Mouse (Mus musculus) heart, postnatal 0 days (tissue): Measurements from ENCODE around the gene Cdk5r1. TPM values are rescaled to one million over a fixed set of nuclear protein-coding genes. Genes with fewer than 3 reads are reported as not detected.

Source experiments
- ATAC-seq: fragments of 200-750 bp; cut with Nextera tagmentation; 2 replicates; pipeline ENCODE4 v1.8.0; 2017; ENCODE audit warnings: low read depth, moderate number of reproducible peaks, moderate library complexity; ENCODE audit not compliant: insufficient read depth
- DNase-seq: peaks from one replicate; pipeline ENCODE4 v3.0.0-alpha.2; 2016; ENCODE audit warnings: low spot score
- H3K27ac ChIP-seq: fragments of 300-500 bp; sonication (generic); 2 replicates; pipeline ENCODE4 v1.5.1; 2014; ENCODE audit warnings: low read depth, mild to moderate bottlenecking
- H3K27me3 ChIP-seq: fragments of 300-500 bp; sonication (generic); 2 replicates; pipeline ENCODE4 v1.6.1; 2014; ENCODE audit warnings: low read length, mixed read lengths; ENCODE audit not compliant: control insufficient read depth, insufficient read depth
- H3K36me3 ChIP-seq: fragments of 300-500 bp; sonication (generic); replicated peaks from 2 replicates; pipeline ENCODE4 v1.6.1; 2014; ENCODE audit warnings: low read length, mixed read lengths; ENCODE audit not compliant: control insufficient read depth, insufficient read depth
- H3K4me1 ChIP-seq: fragments of 300-500 bp; sonication (generic); 2 replicates; pipeline ENCODE4 v1.6.1; 2014; ENCODE audit warnings: antibody characterized with exemption; ENCODE audit not compliant: control insufficient read depth, insufficient read depth
- H3K4me2 ChIP-seq: fragments of 300-500 bp; sonication (generic); 2 replicates; pipeline ENCODE4 v1.6.1; 2014; ENCODE audit warnings: low read depth, mild to moderate bottlenecking, low read length, moderate library complexity
- H3K4me3 ChIP-seq: fragments of 300-500 bp; sonication (generic); 2 replicates; pipeline ENCODE4 v1.5.1; 2014; ENCODE audit warnings: low read depth, low read length
- H3K9ac ChIP-seq: fragments of 300-500 bp; sonication (generic); replicated peaks from 2 replicates; pipeline ENCODE4 v1.6.1; 2014; ENCODE audit warnings: low read depth, low read length, mixed read lengths
- H3K9me3 ChIP-seq: fragments of 300-500 bp; sonication (generic); replicated peaks from 2 replicates; pipeline ENCODE4 v1.6.1; 2016; ENCODE audit warnings: low read length; ENCODE audit not compliant: control insufficient read depth
- CTCF ChIP-seq: IDR thresholded peaks from 2 replicates; pipeline ENCODE4 v1.5.1; 2016; ENCODE audit warnings: antibody characterized with exemption, control low read depth, low read depth
- EP300 ChIP-seq: IDR thresholded peaks from 2 replicates; pipeline ENCODE4 v1.6.1; 2016; ENCODE audit warnings: antibody characterized with exemption, low read depth
- whole genome bisulfite sequencing: fragments of 180-500 bp; shearing (Covaris S2); extraction: QIAGEN DNeasy Blood & Tissue Kit; methylation state at CpG from one replicate; pipeline ENCODE4 v1.1.7; 2014; 5-methylcytosine and 5-hydroxymethylcytosine counted together
- polyA plus RNA-seq: library from polyadenylated mRNA; unstranded; fragments of >200 nt; fragmentation: Nextera tagmentation; extraction: Ambion mirVana; gene quantifications from 2 replicates; pipeline ENCODE4 v1.2.1, GENCODE M21; 2015
- total RNA-seq: library from RNA; depleted of rRNA; stranded (reverse); fragments of >200 nt; gene quantifications from 2 replicates; pipeline ENCODE4 v1.2.3, GENCODE M21; 2014; ENCODE audit warnings: low replicate concordance

Cdk5r1 gene
- total and polyA plus RNA-seq, 2 experiments from 2014 or later, result 0.31 to 0.33 TPM

DNA sequence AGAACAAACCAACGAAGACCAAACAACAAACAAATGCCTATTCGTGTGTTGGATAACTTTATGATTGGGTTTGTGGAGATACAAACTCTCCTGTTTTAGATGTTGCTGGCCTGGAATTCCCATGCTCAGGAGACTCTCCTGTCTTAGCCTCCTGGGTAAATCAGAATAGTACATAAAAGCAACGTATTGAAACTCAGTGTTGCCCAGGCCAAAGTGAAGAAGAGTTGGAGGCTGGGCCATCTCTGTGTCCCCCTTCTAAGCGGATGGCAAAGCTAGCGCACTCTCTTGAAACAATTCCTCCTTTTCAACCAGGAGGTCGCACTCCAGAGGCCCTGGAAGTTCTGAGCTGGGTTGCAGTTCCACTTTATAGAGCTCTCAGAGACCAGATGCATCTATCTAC, 26.5 kb downstream of the Cdk5r1 start:
- ATAC-seq (no peak), DNase-seq (no peak)
- Histone ChIP-seq H3K9ac (no peak overlapping the region), H3K27me3 (no peaks in the 10 kb centered on the region), H3K36me3 (no peaks in the 10 kb centered on the region), H3K9me3 (no peaks in the 10 kb centered on the region), H3K27ac (no peak overlapping the region), H3K4me2 (no peak overlapping the region), H3K4me3 (no peak overlapping the region), H3K4me1 (peaks cover 13% of the 10 kb centered on the region)
- 85% methylated on average over 6 of the region's 6 CpGs for WGBS
- no peak for TF ChIP-seq CTCF
- TF ChIP-seq EP300, result no peak

DNA sequence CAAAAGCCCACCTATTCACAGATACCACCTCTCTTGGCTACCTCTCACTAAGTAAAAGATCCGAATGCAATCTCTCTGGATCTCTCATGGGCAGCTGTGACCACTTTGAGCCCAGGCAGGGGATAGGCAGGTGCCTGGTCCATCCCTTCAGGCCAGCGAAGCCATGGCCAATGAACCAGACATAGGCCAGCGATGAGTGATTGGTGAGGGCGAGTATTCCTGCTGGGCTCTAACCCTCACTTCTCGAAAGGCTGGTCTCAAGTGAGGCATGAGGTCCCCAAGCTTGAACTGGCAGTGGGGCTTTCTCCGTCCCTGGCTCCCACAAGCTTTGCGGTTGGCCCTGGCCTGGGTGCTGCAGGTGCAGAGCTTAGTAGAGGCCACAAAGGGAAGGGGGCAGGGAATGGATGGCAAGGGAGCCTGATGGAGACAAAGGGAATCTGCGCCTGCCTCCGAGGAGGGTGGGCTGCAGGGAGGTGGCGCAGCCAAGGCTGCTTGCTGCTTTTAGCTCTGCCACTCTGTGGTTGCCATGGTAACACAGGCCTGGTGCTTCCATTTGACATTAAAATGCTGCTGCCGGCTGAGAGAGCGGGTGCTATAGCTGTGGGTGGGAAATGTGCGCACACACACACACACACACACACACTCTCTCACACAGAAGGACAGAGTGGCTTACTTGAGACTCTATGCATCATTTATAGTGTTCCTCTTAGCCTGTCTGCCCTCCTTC, 27.1 kb downstream of the Cdk5r1 start:
- peaks cover 10% of the 10 kb centered on the region for H3K4me1 ChIP-seq

DNA sequence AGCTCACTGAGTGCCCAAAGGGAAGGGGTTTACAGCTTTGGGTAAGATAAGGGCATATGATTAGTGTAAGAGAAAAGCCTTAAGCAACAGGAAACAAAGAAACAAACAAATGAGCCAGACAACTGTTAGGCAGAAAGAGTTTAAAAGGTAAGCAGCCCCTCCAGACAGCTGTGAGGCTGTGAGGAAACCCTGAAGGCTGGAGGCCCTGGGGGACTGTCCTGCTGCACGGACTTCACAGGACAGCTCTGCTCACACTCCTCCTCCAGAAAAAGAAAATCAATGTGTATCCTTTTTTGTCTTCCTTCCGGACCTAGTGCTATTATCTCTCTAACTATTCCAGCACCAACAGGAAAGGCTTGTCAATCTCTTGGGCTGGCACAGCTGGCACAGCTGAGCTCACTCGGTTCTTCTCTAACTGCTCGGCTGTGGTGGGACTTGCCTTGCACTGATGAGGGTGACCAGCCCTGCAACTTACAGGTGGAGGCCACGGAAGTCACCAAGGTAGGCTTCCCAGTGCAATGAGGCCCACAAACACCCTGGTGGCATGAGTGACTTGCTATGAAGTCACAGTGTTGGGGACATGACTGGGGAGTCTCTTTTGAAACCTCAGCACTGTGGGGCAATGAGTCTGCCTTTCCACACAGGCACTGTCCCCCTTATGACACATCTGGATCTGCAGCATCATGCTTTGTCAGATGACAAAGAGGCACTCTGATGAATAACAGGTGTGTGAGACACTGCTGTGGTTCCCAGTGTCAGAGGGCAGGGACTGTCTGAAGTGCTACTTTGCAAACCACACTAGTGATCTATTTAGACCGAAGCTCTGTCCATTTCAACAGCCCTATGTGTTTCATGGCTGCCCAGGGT, 27.9 kb downstream of the Cdk5r1 start:
- H3K4me2 ChIP-seq, result no peak overlapping the region
- ATAC-seq, result no peak
- no peak overlapping the region for H3K9ac ChIP-seq
- 0 out of 2 replicates have a peak, but pooled peaks cover 7% of the 10 kb centered on the region for H3K4me1 ChIP-seq
- no peak overlapping the region for H3K4me3 ChIP-seq
- no peak overlapping the region for H3K27ac ChIP-seq
- H3K27me3 ChIP-seq, result no peaks in the 10 kb centered on the region
- WGBS, result 44% methylated on average over 6 of the region's 6 CpGs
- no peaks in the 10 kb centered on the region for H3K9me3 ChIP-seq
- TF ChIP-seq CTCF (no peak), EP300 (no peak)
- H3K36me3 ChIP-seq, result no peaks in the 10 kb centered on the region
- no peak for DNase-seq

More for the DNA sequence above, 27.1 kb downstream of the Cdk5r1 start:
- Histone ChIP-seq H3K4me2 (no peak overlapping the region), H3K36me3 (no peaks in the 10 kb centered on the region), H3K27me3 (no peaks in the 10 kb centered on the region), H3K9me3 (no peaks in the 10 kb centered on the region), H3K9ac (no peak overlapping the region), H3K4me3 (no peak overlapping the region), H3K27ac (no peak overlapping the region)
- 68% methylated on average over 13 of the region's 13 CpGs for WGBS
- DNase-seq, result no peak
- ATAC-seq, result no peak
- TF ChIP-seq CTCF, result no peak
- TF ChIP-seq EP300, result no peak

DNA sequence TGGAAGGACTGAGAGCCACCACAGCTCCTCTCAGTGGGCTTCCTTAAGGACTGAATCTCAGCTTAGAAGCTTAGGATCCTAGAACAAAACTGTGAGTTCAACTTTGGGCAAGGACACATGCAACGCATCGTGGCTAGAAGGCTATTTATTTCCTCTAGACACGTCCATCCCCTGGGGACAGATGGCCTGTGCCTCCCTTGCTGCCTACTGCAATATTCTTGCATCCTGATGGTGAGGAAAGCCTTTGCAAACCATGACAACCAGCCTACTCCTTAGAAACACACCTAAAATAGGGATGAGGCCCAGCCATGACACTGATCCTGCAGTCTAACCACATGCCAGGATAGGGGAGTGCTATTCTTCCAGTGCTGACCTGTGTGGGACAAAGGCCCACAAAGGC, 28.8 kb downstream of the Cdk5r1 start:
- Histone ChIP-seq H3K4me2 (no peak overlapping the region), H3K4me1 (0 out of 2 replicates have a peak, but pooled peaks cover 7% of the 10 kb centered on the region), H3K9me3 (no peaks in the 10 kb centered on the region), H3K9ac (no peak overlapping the region), H3K27ac (no peak overlapping the region), H3K4me3 (no peak overlapping the region), H3K27me3 (no peaks in the 10 kb centered on the region), H3K36me3 (no peaks in the 10 kb centered on the region)
- 79% methylated on average over 3 of the region's 3 CpGs for WGBS
- TF ChIP-seq CTCF (no peak), EP300 (no peak)
- no peak for ATAC-seq
- no peak for DNase-seq

DNA sequence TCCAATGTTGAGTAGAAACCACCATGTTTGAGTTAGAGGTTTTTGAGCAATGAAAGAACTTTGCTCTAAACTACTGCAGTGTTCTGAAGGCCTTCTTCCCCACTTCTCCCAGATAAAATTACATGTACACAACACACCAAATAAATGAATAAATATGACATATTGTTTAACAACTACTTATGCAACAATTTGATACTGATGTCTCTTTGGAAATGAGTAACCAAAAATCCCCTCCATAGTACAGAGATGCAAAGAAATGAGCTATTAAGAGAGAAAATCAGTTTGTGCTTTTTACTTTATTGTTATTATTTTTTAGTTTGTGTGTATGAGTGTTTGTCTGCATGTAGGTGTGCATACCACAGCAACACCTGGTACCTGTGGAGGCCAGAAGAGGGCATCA, 29.7 kb downstream of the Cdk5r1 start:
- DNase-seq, result no peak
- Histone ChIP-seq H3K36me3 (no peaks in the 10 kb centered on the region), H3K4me1 (0 out of 2 replicates have a peak, but pooled peaks cover 7% of the 10 kb centered on the region), H3K9ac (no peak overlapping the region), H3K27ac (no peak overlapping the region), H3K27me3 (no peaks in the 10 kb centered on the region), H3K4me2 (no peak overlapping the region), H3K9me3 (no peaks in the 10 kb centered on the region), H3K4me3 (no peak overlapping the region)
- no peak for TF ChIP-seq EP300
- TF ChIP-seq CTCF, result no peak
- no peak for ATAC-seq
